Mouse (Mus musculus) gonadal fat pad, adult 2 months (tissue): ENCODE measurements around the gene Fam240b. TPM values are rescaled to one million over a fixed set of nuclear protein-coding genes. Genes with fewer than 3 reads are reported as not detected.
"Not testable (repeated sequence)": the region's sequence is repeated elsewhere in the genome, so short reads cannot be mapped to it uniquely, and the experiment has no call there.

ENCODE experiments used
- DNase-seq: peaks from one replicate; pipeline ENCODE4 v3.0.0-alpha.2; 2012; ENCODE audit warnings: low read depth
- polyA plus RNA-seq: library from polyadenylated mRNA; depleted of rRNA; stranded (reverse); fragments of >200 nt; gene quantifications from 2 replicates; pipeline ENCODE4 v1.2.3, GENCODE M21; 2012; rRNA removed

The Fam240b gene
- not detected in 2 replicates for polyA plus RNA-seq

DNA sequence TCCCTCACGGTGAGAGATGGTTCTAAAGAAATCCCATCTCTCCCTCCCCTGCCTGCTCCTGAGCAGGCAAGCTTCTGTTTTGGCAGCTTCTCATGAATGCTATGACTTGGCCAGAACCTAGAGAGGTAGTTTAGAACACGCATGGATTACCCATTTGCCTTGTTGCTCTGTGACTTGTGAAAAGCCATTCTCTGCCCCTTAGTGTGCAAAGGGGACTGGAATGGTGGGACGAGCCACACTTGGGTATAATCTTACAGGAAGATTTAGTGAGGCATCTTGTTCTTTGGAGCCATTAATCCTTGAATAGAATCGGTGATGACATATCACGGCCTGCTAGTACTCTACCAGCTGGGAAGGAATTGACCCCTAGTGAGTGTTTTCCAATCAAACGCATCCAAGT, at the start of gene Fam240b:
Gene Fam240b, minus strand, starts transcription at position 101 of the 400 bp plus-strand sequence.
- DNase-seq, result no peak

DNA sequence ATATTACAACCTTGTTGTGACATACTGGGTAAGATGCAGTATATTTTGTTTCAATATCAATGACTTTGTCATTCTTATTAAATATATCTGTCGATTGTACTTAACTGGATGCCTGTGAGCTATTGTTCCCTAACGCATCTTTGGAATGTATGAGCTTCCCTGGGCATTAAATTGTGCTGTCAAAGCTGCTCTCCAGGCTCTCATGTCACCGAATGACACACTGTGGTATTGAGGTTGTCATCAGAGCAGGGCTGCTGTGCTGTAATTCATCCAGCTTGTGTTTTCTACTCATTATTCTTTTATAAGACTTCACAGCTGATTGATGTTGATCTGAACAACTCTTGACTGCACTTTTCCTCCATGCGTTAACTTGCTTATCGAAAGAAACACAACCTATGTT, 32.5 kb upstream of the Fam240b start:
- DNase-seq, result no peak

DNA sequence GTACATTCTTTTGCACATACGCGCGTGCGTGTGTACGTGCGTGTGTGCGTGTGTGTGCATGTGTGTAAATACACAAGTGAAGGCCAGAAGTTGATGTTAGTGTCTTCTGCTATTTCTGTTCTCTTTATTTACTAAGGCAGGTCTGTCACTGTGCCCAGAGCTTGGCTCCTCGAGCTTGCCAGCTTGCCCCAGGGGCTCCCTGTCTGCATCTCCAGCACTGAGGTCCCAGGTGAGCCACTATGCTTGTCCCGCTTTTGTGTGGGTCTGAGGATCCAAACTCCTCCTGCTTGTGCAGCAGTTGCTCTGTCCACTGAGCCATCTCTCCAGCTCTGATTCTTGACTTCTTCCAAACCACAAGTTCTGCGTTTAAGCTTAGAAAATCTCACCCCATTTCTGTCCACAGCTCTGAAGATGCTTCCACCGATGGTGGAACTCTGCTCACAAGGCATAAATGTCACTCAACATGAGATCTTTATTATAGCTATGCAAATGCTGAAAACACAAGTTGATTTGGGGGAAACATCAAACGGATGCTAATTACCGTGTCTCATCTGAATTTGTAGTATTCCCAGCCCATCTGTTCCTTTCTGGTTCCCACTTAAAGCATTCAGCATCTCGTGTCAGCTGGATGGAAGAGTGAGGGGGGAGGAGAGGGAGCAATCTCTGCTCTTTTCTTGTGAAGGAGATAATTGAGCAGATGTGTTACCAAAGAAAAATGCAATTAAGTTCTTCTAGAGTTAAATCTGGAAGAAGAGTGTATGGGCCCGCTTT, 29.1 kb upstream of the Fam240b start:
- DNase-seq, result no peak

DNA sequence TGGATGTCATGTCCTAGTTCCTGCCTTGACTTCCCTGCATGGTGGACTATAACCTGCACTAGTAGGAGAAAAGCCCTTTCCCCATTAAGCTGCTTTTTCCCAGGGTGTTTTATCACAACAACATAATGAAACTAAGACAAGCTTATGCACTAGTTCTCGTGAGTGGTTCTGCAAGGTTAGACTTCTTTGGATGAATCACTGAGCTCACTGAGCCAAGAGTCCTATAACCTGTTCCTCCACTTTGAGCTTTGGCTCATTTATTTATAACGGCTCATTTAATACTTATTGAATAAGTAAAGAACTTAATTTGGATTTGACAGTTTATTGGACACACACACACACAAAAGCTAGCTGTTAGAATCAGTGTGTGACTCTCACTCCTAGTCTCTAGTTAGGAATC, 16.7 kb upstream of the Fam240b start:
- DNase-seq, result no peak

DNA sequence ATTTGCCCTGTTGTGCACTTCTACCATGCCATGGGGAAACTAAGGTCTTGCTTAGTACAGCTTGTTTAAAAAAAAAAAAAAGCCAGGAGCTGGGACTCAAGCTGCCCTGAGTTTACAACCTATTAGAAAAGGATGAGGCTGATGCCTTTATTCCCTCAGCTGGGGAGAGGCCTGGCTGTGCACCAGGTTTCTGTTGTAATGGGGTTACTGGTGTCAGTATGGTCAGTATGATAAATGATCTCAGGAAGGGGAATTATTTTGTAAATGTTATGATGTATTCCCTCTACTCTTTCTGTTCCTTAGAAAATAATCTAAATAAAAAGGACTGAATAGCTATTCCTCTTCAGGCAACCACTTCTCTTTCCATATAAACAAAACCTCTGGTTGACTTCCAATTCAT, 14.0 kb upstream of the Fam240b start:
- no peak for DNase-seq

DNA sequence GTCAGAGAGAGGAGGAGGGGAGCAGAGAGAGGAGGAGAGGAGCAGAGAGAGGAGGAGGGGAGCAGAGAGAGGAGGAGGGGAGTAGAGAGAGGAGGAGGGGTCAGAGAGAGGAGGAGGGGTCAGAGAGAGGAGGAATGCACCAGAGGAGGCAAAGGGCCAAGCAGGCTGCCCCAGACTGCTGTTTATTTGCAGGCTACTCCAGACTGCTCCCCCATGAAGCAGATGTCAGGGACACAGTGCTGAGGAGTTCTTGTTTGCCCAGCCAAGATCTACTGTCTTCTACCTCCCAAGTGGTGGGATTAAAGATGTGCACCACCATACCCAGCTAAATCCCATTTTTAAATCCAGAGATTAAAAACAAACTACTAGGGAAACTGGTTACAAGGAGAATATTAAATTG, 9.8 kb upstream of the Fam240b start:
- DNase-seq, result no peak

DNA sequence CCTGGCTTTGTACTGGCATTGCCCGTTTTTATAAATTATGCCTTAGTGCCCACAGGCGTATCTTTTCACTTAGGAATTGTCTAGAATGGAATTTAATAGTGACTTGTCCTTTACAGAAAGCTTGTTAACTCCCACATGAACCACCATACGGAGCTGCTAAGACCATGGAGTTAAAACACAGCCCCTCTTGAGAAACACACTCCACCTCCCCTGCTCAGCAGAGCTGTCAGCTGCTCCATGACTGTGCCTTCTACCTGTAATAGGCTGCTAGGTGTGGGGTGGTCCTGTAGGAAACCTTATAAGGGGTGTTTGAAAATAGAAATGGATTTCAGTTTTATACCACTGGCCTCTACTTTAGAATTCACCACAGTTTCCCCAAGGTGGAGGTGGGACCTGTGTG, 5.2 kb upstream of the Fam240b start:
- DNase-seq, result no peak

DNA sequence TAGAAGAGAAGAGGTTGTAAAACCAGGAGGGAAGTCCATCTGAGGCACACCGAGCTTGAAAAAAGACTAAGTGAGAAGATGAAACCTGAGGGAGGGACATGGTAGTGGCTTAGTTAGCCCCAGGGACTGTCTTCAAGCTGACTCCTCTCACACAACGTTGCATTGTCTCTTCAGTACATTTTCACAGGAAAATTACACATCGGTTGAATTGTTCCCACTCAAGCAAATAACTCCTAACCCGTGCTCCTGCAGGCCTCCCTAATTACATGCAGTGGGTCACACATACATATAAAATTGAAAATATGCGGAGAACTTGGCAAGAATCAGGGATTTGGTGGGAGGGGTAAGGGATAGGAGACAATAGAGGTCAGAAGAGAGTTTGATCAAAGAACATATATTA, 4.0 kb downstream of the Fam240b start:
- DNase-seq, result no peak

DNA sequence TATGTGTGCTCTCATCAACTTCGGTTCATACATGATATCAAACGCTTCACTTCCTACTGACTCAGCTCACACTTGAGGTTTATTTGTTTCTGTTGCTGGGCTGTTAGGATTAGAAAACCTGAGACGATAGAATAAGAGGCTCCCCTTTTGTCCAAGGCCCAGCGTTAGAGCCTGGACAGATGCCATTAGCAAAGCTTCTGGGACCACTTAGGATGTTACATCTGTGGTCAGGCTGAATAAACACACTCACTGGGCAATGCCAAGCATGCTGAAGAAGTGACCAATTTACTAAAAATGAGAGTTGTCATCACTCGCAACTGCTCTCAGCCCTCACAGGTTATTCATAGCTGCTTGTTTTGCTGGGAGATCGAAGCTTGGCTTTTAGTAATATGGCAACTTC, 7.7 kb downstream of the Fam240b start:
- no peak for DNase-seq

DNA sequence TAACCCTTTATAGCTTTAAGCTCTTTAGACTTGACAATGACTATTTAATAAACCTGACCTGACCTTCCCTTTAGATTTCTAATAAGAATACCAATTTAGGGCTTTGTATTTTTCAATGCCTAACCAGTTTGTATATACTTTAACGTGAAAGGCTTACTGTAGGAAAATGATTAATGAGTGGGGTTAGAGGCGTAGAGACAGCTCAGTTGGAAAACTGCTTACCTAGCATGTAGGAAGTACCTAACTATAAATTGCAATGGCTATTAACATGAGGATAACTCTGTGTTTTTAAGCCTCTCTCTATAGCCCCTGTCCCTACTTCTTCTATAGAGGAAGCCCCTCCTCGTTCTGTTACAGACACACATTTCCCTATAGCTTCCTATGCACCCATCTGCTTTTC, 17.6 kb downstream of the Fam240b start:
- DNase-seq, result no peak

DNA sequence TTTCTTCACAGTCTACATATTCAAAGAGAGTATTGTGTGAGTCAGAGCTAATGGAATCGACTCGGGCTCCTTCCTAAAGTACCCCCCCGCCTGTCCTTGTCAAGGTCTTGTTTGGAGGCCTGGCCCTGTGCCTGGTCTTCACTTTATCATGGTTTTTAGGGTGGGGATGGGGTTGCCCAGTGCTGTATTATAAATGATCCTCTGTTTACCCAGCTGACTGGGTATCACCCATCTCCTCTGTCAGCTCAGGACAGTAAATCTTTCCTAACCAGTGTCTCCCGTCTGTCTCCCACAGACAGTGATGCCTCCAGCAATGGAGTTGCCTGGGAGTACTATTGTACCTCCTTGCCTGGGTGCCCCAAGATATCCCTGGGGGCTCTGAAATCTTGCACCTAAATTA, 19.6 kb downstream of the Fam240b start:
- DNase-seq, result no peak

DNA sequence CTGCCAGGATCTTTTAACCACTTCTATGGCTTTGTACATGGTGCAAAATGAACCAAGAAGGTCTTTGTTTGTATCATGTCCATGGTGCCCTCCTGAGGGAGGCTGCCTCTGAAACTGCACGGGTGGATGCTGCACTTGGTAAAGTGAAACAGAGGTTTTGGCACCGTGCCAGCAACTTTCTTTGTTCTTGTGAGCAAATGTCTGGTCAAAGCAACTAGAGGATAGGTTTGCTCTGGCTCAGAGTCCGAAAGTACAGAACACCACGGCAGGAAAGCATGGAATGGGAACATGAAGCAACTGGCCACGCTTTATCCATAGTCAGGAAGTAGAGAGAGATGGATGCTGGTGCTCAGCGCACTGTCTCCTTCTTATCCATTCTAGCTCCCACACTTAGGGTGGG, 29.7 kb downstream of the Fam240b start:
- DNase-seq, result no peak

DNA sequence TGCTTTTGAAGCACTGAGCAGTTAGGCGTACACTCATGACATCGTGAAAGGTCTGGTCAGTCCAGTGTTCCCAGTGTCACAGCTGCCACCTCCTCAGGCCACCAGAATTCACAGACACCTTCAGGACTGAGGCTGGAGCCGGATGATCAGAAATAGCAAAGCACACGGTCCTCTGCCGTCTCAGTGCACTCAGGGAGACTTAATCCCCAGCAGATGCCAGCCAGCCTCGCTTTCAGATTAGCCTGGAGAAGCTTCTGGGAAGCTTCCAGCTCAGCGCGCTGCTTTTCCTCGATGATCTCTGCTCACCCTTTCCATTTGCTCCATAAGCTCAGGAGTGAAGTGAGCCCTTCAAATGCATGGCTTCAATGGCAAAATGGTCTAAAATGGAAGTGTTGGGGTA, 32.4 kb downstream of the Fam240b start:
- no peak for DNase-seq

DNA sequence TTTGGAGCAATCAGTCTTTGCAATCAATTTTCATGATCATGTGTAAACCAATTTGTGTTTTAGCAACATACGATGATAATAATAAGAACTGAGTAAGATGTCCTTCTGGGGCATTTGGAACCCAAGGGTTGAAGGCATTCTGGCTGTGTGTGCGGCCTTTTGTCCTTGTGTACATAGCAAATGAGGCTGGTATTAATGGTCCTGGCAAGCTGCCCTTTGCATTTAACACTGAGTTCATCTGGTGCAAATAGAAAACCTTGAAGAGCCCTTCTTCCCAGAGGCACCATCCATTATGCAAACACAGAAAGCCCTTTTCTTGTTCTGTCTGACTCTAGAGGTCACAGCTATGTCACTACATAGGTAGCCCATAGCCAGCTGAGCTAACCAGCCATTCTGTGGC, 35.0 kb downstream of the Fam240b start:
- no peak for DNase-seq

DNA sequence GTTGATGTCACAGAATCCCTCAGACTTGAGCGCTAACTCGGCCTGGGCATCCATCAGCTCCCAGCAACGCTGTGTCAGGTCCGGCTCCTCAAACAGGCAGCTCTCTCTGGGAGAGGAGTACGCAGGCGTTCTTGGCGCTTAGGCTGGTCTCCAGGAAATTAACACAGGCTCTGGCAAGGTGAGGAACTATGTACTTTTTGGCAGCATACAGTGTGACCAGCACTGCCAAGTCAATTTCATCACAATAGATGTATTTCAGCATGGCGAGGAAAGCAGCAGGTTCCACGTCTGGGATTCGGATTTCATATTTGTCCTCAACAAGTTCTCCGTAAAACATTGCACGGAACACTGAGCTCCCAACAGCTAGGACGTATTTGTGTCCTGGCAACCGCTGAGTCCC, 39.4 kb downstream of the Fam240b start:
- peak; percentile 59 for DNase-seq

DNA sequence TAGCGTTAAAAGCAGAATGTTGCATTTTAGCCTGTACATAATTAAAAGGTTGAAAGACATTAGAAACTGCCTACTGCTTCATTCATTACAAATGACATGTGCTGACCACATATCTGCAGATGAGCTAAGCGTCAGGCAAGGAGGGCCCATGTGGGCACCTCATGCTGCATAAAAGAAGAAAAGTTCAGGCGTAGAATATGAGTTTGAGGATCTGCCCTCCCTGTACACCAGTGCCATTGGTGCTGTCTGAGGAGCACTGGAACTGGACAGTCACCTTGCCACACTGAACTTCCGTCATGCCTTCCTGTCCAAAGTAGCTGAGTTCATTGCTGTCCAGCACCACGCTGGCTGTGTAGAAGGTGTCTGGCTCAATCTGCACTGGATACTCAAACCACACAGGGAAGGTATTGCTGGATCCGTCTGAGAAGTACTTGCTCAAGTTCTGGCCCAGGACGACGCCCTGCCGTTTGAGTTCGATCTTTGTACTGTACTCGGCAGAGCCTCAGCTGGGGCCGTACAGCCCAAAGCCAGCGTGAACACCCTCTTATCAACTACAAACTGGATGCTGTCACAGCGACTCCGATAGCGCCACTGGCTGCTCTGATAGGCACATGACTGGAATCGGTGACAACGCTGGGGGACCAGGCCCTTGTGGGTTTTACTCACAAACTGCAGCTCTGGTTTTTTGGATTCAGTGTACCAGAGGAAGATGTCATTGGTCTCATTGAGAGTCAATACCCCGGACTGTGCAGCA, 40.2 kb downstream of the Fam240b start:
- not testable (repeated sequence) for DNase-seq

DNA sequence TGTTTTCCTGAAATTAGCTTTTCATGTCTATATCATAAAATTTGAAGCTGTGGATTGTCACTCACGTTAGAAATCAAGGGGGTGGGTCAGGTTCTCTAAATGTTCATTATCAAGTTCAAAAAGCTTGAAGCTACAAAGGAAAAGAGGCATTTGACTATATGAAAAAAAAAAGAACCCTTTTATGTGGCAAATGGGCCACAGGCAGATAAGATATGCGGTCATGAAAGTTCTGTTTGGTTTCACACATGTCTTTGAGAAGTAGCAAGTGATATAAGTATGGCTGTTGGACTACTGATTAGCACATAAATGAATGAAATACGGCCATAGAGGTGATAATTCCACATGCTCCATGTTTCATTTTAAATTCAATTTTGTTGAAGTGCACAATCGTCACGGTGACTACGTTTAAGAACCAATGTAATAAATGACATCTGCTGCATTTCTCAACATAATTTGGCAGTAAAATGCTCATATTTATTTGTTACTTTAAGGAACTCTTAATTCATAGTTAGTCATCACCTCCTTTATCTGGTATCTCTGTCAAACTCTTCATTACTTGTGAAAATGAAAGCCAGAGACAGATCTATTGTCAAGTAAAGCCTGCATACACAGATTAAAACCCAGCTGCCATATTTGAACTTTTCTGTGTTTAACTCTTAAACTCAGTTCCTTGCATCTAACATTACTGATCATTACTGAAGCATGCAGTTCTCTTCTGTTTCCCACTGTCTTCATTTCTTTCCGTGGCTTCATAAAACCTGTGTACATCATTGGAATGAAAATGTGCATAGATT, 47.4 kb downstream of the Fam240b start:
- DNase-seq, result no peak

DNA sequence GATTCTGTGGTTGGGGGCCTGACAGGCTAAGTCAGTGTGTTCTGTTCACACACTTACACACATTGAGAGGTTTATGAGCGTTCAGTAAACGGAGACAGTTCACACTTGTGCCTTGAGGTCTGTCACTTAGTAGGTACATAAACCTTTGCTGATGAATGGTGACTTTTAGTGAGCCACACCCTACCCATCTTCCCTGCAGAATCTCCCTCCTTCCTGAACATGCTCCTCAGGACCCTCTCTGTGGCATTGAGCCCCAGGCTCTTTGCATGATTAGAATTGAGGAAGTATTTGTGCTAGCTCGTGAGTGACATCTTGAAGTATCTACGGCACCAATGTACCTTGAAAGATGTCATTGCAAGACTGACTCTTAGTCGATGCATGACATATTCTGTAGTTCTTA, 48.9 kb downstream of the Fam240b start:
- DNase-seq, result no peak

DNA sequence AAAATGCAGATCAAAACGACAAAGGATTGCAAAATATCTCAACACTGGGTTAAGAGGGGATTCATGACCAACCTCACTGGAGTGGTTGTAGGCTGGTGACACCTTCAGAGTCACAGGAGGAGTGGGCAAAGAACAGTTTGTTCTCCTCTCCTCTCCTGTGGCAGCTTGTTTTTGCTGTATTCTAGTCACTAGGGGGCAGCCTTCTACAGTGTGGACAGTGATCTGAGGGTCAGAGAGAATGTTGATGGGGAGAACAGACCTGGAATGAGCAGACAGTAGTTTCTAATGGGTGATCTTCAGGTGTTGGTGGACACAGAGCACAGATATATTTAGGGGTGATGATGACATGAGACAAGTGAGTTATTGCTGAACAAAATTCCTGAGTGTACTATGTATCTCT, 49.6 kb downstream of the Fam240b start:
- no peak for DNase-seq

DNA sequence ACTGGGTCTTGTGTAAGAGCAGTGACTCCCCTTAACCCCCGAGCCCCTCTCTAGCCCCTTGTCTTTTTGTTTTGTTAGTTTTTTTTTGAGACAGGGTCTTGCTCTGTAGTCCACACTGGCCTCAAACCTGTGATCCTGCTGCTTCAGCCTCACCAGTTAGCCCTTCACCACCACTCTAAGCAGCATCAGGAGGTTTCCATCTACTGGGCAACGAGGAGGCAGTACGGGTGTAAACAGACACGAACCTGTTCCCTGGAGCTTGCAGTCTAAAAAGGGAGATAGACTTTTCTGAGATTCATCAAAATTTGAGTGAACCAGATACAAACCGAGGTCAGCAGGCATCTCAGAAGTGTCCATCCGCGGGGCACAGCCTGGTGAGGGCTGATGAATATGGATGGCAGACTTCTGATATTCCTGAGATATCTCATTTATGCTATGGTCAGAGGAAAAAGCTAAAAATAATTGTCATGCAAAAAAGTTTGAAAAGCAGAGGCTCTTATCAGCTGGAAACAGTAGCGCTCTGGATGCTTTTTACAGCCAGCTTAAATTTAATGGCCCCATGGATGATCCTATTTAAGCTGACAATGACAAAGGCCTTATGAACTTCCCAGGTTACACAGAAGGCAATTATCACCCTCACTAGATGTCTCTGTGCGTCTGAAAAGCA, 52.2 kb downstream of the Fam240b start:
- DNase-seq, result no peak

DNA sequence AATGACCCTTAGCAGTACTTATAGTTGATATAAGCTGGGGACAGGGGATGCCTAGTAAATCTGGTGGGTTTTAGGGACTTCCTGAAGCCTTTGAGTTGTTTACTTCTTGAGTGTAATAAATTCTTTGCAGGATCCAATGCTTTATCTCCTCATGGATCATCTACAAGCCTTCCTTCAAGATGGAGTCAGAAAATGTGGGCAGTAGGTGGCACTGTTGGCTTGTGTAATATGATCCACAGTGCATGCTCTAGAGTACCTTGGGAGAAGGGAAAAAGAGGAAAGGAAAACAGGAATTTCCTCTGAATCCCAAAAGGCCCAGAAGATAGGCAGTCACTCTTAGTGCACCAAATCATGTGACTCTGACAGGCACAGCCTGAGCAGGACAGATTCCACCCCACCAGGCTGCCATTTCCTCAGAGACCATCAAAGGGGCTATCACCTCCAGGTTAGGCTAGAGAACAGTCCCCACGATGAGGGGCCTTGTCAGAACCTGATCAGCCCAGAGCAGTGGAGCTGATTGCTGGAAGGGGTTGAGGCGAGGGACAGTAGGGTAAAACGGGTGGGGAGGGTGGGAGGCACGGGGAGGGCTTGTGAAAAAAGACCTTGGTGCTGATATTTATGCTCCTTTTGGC, 54.2 kb downstream of the Fam240b start:
- DNase-seq, result no peak

DNA sequence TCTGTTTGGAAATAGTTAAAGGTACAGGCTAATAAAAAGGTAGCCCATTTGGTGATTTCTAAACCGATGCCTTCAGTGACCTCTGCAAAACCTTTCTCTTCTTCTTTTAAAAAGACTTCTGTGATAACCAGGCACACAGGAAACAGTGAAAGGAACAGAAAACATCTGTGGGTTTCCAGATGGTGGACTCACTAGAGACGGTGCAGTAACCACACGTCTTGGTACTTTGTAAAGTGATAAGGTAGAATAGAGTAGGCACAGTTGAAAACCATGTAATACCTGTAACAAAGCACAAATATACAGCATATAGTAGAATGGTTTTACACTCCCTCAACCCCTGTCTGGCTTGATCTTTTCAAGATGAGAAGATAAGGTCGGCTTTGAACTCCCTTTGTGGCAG, 57.0 kb downstream of the Fam240b start:
- no peak for DNase-seq
